Mouse (Mus musculus) cerebellum, adult 2 months (tissue): ENCODE measurements at regions not wholly inside any gene's neighbourhood (a gene's known extent, or its start where the extent isn't known, plus 50 kb on each side); places are given as distances from the start of the nearest gene placed in this dataset.

ENCODE experiments used
- CTCF ChIP-seq: fragments of 200-500 bp; IDR thresholded peaks from 2 replicates; pipeline ENCODE4 v1.5.1; 2011; ENCODE audit warnings: low read depth, mild to moderate bottlenecking, control low read depth, low read length, moderate library complexity, borderline replicate concordance; ENCODE audit not compliant: insufficient read depth
- POLR2A ChIP-seq: fragments of 200-500 bp; IDR thresholded peaks from 2 replicates; pipeline ENCODE4 v1.6.1; 2011; ENCODE audit warnings: low read length, control low read depth, borderline replicate concordance; ENCODE audit not compliant: insufficient read depth

GRCm38 (mm10) chr9:79517461-79517860 is 201.2 kb downstream of the Col12a1 start:
- TF ChIP-seq CTCF: no peak
- no peak for TF ChIP-seq POLR2A
